Mouse (Mus musculus) heart, embryonic 14.5 days (tissue): ENCODE data around the gene Rdh9. TPM values are rescaled to one million over a fixed set of nuclear protein-coding genes. Genes with fewer than 3 reads are reported as not detected.
"Not testable (repeated sequence)": the region's sequence is repeated elsewhere in the genome, so short reads cannot be mapped to it uniquely, and the experiment has no call there.

Experiments used
- ATAC-seq: fragments of 200-750 bp; cut with Nextera tagmentation; 2 replicates; pipeline ENCODE4 v1.8.0; 2017; ENCODE audit warnings: low read depth, moderate TSS enrichment; ENCODE audit not compliant: insufficient number of reproducible peaks, insufficient read depth, low FRiP score
- H3K27ac ChIP-seq, 2 experiments: fragments of 200-500 bp in 1 of 2; fragments of 300-500 bp in 1 of 2; sonication (generic) in 1 of 2; replicated peaks in 1 of 2; 2 replicates each; pipeline ENCODE4 v1.5.1; 2012 to 2014; ENCODE audit warnings: low read depth in 2 of 2, low read length in 2 of 2, control low read depth in 1 of 2, mild to moderate bottlenecking in 1 of 2, mixed read lengths in 1 of 2; ENCODE audit not compliant: control insufficient read depth in 1 of 2, insufficient read depth in 1 of 2
- H3K27me3 ChIP-seq: fragments of 300-500 bp; sonication (generic); 2 replicates; pipeline ENCODE4 v1.6.1; 2014; ENCODE audit warnings: mild to moderate bottlenecking, low read length, control low read depth; ENCODE audit not compliant: control insufficient read depth, insufficient read depth
- H3K36me3 ChIP-seq: fragments of 300-500 bp; sonication (generic); 2 replicates; pipeline ENCODE4 v1.6.1; 2014; ENCODE audit warnings: mild to moderate bottlenecking, control low read depth, low read length, mixed read lengths; ENCODE audit not compliant: control insufficient read depth, insufficient read depth
- H3K4me1 ChIP-seq, 2 experiments: fragments of 200-500 bp in 1 of 2; fragments of 300-500 bp in 1 of 2; sonication (generic) in 1 of 2; 2 replicates each; pipeline ENCODE4 v1.6.1; 2012 to 2014; ENCODE audit warnings: low read length in 2 of 2, control low read depth in 1 of 2, mixed read lengths in 1 of 2; ENCODE audit not compliant: control insufficient read depth in 2 of 2, insufficient read depth in 2 of 2
- H3K4me2 ChIP-seq: fragments of 300-500 bp; sonication (generic); 2 replicates; pipeline ENCODE4 v1.6.1; 2014; ENCODE audit warnings: mild to moderate bottlenecking, low read length
- H3K4me3 ChIP-seq, 2 experiments: fragments of 200-500 bp in 1 of 2; fragments of 300-500 bp in 1 of 2; sonication (generic) in 1 of 2; 2 replicates each; pipeline ENCODE4 v1.5.1; 2012 to 2014; ENCODE audit warnings: low read length in 2 of 2, mild to moderate bottlenecking in 2 of 2, control low read depth in 1 of 2, low read depth in 1 of 2, moderate library complexity in 1 of 2; ENCODE audit not compliant: control insufficient read depth in 1 of 2, insufficient read depth in 1 of 2
- H3K9ac ChIP-seq: fragments of 300-500 bp; sonication (generic); 2 replicates; pipeline ENCODE4 v1.6.1; 2014; ENCODE audit warnings: mild to moderate bottlenecking, low read length
- H3K9me3 ChIP-seq: fragments of 300-500 bp; sonication (generic); 2 replicates; pipeline ENCODE4 v1.6.1; 2016; ENCODE audit warnings: low read length, control low read depth; ENCODE audit not compliant: control insufficient read depth
- WGBS: fragments of 180-500 bp; shearing (Covaris S2); extraction: QIAGEN DNeasy Blood & Tissue Kit; methylation state at CpG from one replicate; pipeline ENCODE4 v1.1.7; 2014; 5-methylcytosine and 5-hydroxymethylcytosine counted together
- polyA plus RNA-seq: library from polyadenylated mRNA; unstranded; fragments of >200 nt; fragmentation: Nextera tagmentation; extraction: Ambion mirVana; gene quantifications from 2 replicates; pipeline ENCODE4 v1.2.1, GENCODE M21; 2014

Rdh9 gene
- polyA plus RNA-seq, 1 experiment from 2014 or later, result 0.14 TPM

GRCm38 (mm10) chr10:127825386-127825785 lies 49.2 kb downstream of the Rdh9 start:
- Histone ChIP-seq H3K27me3 (no peaks in the 10 kb centered on the region), H3K4me1 (no peaks in the 10 kb centered on the region), H3K9ac (no peak overlapping the region), H3K36me3 (no peaks in the 10 kb centered on the region), H3K9me3 (peaks cover 6% of the 10 kb centered on the region; the same call in 1 of the 2 replicates), H3K4me2 (no peak overlapping the region), H3K4me3 (no peak overlapping the region), H3K27ac (no peak overlapping the region)
- WGBS, result 74% methylated on average over 6 of the region's 6 CpGs
- ATAC-seq, result no peak

- no peak overlapping the region for H3K4me3 ChIP-seq
- no peaks in the 10 kb centered on the region for H3K4me1 ChIP-seq
- H3K4me2 ChIP-seq, result no peak overlapping the region
- no peaks in the 10 kb centered on the region for H3K36me3 ChIP-seq
- WGBS, result 65% methylated on average over 3 of the region's 3 CpGs
- no peak overlapping the region for H3K27ac ChIP-seq
- H3K9ac ChIP-seq, result no peak overlapping the region
- H3K9me3 ChIP-seq, result 0 out of 2 replicates have a peak, but pooled peaks cover 2% of the 10 kb centered on the region
- no peak for ATAC-seq
- no peaks in the 10 kb centered on the region for H3K27me3 ChIP-seq
These were observed 52.9 kb downstream of the Rdh9 start for GRCm38 (mm10) chr10:127829121-127829520.

DNA sequence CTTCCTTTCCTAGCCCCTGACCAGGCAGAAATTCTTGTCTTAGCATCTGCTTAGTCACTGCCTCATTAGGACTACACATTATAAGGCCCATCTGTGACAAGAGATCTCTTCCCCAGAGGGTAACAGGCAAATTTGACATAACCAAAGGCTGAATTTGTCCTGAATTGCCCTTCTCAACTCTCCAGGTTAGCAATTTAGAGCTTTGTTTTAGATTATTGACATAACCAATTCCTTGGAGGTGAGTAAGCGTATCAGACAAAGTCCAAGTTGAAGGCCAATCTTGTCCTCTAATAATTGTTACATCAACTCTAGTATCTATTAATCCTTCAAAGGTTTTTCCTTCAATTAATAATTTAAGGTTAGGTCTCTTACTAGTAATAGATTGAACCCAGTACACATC lies 58.0 kb downstream of the Rdh9 start:
- H3K36me3 ChIP-seq, H3K4me2 ChIP-seq, H3K4me3 ChIP-seq, H3K9me3 ChIP-seq, H3K27ac ChIP-seq, H3K9ac ChIP-seq, ATAC-seq, H3K4me1 ChIP-seq, H3K27me3 ChIP-seq: not testable (repeated sequence)
- 86% methylated on average over 1 of the region's 1 CpGs for WGBS

DNA sequence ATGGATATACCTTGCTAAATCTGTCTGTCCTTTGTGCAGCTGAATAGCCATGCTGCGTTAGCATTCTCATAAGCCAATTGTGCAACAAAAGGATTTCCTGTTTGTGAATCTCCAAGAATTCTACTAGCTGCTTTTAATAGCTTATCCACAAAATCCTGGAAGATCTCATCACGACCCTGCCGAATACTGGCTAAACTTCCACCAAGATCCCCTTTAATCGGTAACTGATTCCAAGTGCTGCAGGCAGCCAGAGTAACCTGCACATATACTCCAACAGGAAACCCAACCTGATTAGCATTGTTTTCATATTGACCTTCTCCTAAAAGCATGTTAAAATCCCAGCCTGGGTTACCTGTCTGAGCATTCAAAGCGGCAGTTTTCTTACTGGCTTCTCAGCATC lies 59.1 kb downstream of the Rdh9 start:
- Histone ChIP-seq H3K4me3 (no peak overlapping the region), H3K27ac (no peak overlapping the region), H3K4me1 (no peaks in the 10 kb centered on the region), H3K9ac (no peak overlapping the region), H3K36me3 (no peaks in the 10 kb centered on the region), H3K27me3 (no peaks in the 10 kb centered on the region), H3K4me2 (no peak overlapping the region), H3K9me3 (no peaks in the 10 kb centered on the region)
- 67% methylated on average over 5 of the region's 5 CpGs for WGBS
- no peak for ATAC-seq

DNA sequence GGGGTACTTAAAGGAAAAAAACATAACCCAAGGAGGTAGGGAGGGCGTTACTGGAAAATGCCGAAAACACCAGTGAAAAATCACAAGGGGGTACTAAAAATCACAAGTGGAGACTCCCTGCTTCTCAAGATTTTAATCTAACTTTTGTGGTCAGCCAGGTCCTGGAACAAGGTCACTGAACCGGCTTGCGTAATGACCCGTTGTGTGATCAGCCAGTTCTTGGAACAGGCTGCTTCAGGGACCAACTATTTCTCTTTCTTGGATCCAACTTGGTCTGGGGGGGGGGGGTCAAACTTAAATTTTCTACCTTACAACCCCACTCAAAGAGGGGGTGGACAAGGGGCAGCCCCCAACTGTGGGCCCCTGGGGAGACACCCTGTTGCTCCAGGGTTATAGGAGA lies 61.6 kb downstream of the Rdh9 start:
- H3K9ac ChIP-seq, ATAC-seq, H3K4me2 ChIP-seq, H3K36me3 ChIP-seq, H3K4me1 ChIP-seq, H3K27me3 ChIP-seq, H3K4me3 ChIP-seq, H3K9me3 ChIP-seq, H3K27ac ChIP-seq: not testable (repeated sequence)
- 87% methylated on average over 5 of the region's 5 CpGs for WGBS

GRCm38 (mm10) chr10:127838539-127838938 lies 62.4 kb downstream of the Rdh9 start:
- Histone ChIP-seq H3K4me2 (no peak overlapping the region), H3K36me3 (no peaks in the 10 kb centered on the region), H3K27me3 (no peaks in the 10 kb centered on the region), H3K4me1 (no peaks in the 10 kb centered on the region), H3K9ac (no peak overlapping the region), H3K9me3 (no peaks in the 10 kb centered on the region), H3K4me3 (no peak overlapping the region), H3K27ac (no peak overlapping the region)
- no peak for ATAC-seq
- WGBS, result 75% methylated on average over 2 of the region's 2 CpGs

GRCm38 (mm10) chr10:127840776-127841175 lies 64.6 kb downstream of the Rdh9 start:
- Histone ChIP-seq H3K36me3 (no peaks in the 10 kb centered on the region), H3K4me2 (no peak overlapping the region), H3K9me3 (no peaks in the 10 kb centered on the region), H3K4me1 (no peaks in the 10 kb centered on the region), H3K9ac (no peak overlapping the region), H3K27me3 (no peaks in the 10 kb centered on the region), H3K27ac (no peak overlapping the region), H3K4me3 (no peak overlapping the region)
- ATAC-seq, result no peak
- WGBS, result 64% methylated on average over 2 of the region's 2 CpGs
